Mouse (Mus musculus) olfactory bulb, adult 2 months (tissue): ENCODE results near the gene Aes. TPM values are rescaled to one million over a fixed set of nuclear protein-coding genes. Genes with fewer than 3 reads are reported as not detected.

ENCODE experiments used
- H3K27ac ChIP-seq: fragments of 200-500 bp; 2 replicates; pipeline ENCODE4 v1.5.1; 2012; ENCODE audit warnings: low read depth, low read length; ENCODE audit not compliant: insufficient read depth
- H3K4me1 ChIP-seq: fragments of 200-500 bp; 2 replicates; pipeline ENCODE4 v1.6.1; 2012; ENCODE audit warnings: low read length; ENCODE audit not compliant: control insufficient read depth, insufficient read depth
- H3K4me3 ChIP-seq: fragments of 200-500 bp; 2 replicates; pipeline ENCODE4 v1.5.1; 2012; ENCODE audit warnings: mild to moderate bottlenecking, low read depth, low read length, moderate library complexity; ENCODE audit not compliant: insufficient read depth
- CTCF ChIP-seq: fragments of 200-500 bp; IDR thresholded peaks from 2 replicates; pipeline ENCODE4 v1.5.1; 2012; ENCODE audit warnings: low read depth, mild to moderate bottlenecking, low read length, moderate library complexity; ENCODE audit not compliant: insufficient read depth
- POLR2A ChIP-seq: fragments of 200-500 bp; IDR thresholded peaks from 2 replicates; pipeline ENCODE4 v1.6.1; 2012; ENCODE audit warnings: mild to moderate bottlenecking, low read depth, low read length, moderate library complexity; ENCODE audit not compliant: insufficient read depth
- WGBS: fragments of 180-500 bp; shearing (Covaris S2); methylation state at CpG from one replicate; pipeline ENCODE4 v1.1.7; 2018; 5-methylcytosine and 5-hydroxymethylcytosine counted together
- polyA plus RNA-seq: library from polyadenylated mRNA; stranded (reverse); fragments of >200 nt; gene quantifications from 2 replicates; pipeline ENCODE4 v1.2.4, GENCODE M21; 2012; ENCODE audit warnings: low replicate concordance; ENCODE audit not compliant: missing spikeins, insufficient read depth, insufficient read length

The Aes gene
- polyA plus RNA-seq, 1 experiment = 1,500 TPM

DNA sequence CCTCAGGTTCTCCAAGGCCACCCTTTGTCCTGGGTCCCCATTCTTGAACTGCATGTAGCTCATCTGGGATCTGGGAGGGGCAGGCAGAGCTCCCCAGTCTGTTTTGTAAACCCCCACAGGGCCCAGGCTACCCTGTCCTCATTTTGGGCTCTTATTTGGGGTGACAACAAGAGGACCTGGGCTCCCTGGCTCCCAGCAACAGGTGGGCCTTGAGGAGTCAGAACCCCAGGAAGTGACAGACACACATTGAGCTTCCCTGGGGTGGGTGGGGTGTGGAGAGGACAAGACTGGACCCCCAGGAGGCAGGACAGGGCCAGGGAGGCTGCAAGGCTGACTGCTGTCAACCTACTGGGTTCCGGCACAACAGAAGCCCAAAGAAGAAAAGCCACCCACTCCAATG, 15.7 kb upstream of the Aes start:
- Histone ChIP-seq H3K27ac (no peak overlapping the region), H3K4me3 (peak overlapping the region; percentile 84), H3K4me1 (peaks cover 41% of the 10 kb centered on the region)
- WGBS = 39% methylated on average over 1 of the region's 1 CpGs
- TF ChIP-seq POLR2A (no peak), CTCF (no peak)

DNA sequence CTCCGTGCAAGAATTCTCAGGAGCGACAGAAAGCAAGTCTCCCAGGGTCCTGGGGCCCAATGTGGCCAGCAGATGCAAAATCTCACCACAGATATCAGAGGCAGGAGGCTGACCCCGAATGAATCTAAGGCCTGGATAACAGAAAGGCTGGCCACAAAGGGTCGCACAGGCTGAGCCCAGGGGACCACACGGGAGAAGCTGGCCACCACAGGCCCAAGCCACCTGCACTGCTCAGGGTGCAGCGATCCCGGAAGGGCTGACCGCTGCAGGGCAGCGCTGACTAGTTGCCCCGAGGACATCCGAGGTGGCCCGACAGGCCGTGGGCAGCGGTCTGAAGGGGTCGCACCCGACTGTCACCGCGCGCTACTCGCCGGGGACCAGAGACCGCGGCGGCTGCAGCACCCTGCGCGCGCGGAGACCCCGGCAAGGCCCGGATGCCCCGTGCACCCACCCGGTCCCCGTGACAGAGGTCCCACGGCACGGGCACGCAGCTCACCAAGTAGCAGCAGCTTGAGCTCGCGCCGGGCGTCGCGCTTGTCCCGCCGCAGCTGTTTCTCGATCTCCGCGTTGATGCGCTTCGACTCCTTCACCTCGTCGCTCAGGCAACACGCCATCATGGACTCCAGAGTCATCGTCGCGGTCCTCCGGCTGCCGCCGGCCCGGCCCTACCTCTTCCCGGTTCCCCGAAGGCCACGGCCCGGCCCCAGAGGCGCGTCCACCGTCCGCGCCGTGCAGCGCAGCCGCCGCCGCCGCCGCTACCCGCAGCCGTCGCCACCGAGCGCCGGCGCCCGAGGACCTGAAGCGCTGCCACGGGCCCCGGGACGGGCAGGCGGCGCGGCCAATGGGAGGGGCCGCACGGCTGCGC, 14.8 kb upstream of the Aes start:
- Histone ChIP-seq H3K4me3 (peak overlapping the region; percentile 84), H3K27ac (peak overlapping the region; percentile 52; the same call in 1 of the 2 replicates), H3K4me1 (peaks cover 40% of the 10 kb centered on the region)
- WGBS = 1% methylated on average over 93 of the region's 93 CpGs
- TF ChIP-seq POLR2A (peak; percentile 72), CTCF (no peak)

DNA sequence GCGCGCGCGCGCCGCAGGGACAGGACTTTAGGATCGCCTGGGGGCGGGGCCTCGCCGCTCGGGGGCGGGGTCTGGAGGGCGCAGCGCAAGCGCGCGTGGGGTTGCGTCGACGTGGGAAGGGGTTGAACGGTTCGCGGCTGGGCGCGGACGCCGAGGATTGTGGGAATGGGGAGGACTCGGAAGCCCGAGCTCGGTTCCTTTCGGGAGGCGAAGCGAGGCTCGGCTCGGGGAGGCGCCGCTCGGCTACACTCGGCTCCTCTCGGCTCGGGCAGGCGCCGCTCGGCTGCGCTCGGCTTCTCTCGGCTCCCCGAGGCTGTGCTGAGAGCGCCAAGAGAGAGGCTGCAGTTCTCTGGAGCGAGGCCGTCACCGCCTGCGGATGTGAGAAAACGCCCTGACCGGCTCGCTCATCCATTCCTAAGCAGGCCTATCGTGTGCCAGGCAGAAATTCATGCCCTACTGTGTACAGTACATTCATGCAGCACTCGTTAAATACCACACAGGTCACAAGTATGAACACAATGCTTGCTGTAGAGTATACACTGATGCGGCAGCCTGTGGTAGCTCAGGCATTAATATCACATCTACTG, 14.0 kb upstream of the Aes start, which contains the start of gene Gna11:
Gene Gna11 (minus strand): TSS at position 30 of the 587 bp plus-strand sequence.
- peaks cover 35% of the 10 kb centered on the region for H3K4me1 ChIP-seq
- 1% methylated on average over 59 of the region's 59 CpGs for WGBS
- H3K27ac ChIP-seq = peak within 1 kb of the TSS; percentile 91
- H3K4me3 ChIP-seq = peak within 1 kb of the TSS; percentile 84
- no peak for TF ChIP-seq CTCF
- peak; percentile 46 for TF ChIP-seq POLR2A

DNA sequence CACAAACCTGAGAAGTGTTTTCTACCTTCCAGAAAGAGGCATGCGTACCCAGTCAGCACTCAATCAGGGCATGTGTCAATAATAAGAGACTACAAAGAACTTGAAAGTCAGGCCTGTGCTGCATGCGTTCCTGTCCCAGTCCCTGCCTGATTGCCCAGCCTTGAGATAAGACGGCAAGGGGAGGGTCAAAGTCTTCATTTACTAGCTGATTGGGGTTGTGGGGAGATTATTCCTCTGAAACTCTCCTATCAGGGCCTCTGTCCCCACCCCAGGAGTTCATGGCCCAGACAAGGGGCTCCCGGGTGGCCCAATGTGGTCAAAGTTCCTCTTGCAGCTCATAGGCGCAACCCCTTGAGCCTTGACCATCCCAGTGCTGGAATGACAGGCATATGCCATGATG, 13.0 kb upstream of the Aes start:
- no peak overlapping the region for H3K4me3 ChIP-seq
- peaks cover 30% of the 10 kb centered on the region for H3K4me1 ChIP-seq
- WGBS = 87% methylated on average over 5 of the region's 5 CpGs
- no peak for TF ChIP-seq POLR2A
- no peak overlapping the region for H3K27ac ChIP-seq

DNA sequence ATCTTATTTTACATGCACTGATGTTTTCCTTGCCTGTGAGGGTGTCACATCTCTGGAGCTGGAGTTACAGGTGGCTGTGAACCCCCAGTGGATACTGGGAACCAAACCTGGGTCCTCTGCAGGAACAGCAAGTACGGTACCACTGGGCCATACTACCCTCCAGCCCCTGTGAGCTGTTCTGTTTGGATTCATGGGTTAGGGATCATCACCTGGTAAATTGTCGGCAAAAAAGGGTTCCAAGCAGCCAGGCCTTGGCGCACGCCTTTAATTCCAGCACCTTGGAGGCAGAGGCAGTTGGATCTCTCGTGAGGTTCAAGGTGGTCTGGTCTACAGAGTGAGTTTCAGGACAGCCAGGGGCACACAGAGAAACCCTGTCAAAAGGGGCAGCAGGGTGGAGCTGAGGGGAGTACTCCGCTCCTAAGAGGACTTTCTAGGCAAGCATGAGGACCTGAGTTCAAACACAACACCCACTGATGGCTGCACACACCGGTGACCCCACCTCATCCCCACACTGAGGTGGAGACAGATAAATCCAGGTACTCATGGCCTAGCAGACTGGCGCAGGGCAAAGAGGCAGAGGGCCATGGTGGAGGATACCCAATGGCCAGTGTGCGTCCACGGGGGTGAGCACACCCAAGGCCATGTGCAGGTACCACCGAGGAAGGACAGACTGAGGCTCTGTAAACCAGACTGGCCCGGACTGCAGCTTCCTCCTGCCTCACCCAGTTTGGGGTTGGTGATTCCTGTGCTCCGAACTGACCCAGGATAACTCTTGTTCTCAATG, 12.3 kb upstream of the Aes start:
- H3K4me3 ChIP-seq = no peak overlapping the region
- no peak overlapping the region for H3K27ac ChIP-seq
- 94% methylated on average over 13 of the region's 13 CpGs for WGBS
- TF ChIP-seq POLR2A = no peak
- no peak for TF ChIP-seq CTCF
- H3K4me1 ChIP-seq = peaks cover 30% of the 10 kb centered on the region

DNA sequence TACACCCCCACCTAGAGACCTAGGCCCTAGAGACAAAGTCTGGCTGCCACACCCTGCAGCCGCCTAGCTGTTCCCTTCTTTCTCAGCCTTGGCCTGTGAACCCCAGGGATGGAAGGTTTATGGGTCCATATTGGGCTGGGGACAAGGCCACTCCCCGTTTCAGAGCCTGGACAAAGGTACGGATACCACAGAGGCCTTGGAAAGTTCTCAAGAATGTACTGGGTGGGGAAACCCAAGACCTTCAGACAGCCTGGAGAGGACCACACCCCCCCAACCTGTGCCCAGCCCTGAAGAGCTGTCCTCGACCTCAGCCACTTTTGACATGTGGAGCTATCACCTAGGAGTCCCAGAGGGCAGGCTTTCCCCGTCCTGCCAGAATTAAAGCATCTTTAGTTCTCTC, 10.3 kb upstream of the Aes start:
- no peak overlapping the region for H3K4me3 ChIP-seq
- H3K27ac ChIP-seq = no peak overlapping the region
- TF ChIP-seq POLR2A (no peak), CTCF (no peak)
- 76% methylated on average over 5 of the region's 5 CpGs for WGBS
- H3K4me1 ChIP-seq = peaks cover 10% of the 10 kb centered on the region; the same call in 1 of the 2 replicates

DNA sequence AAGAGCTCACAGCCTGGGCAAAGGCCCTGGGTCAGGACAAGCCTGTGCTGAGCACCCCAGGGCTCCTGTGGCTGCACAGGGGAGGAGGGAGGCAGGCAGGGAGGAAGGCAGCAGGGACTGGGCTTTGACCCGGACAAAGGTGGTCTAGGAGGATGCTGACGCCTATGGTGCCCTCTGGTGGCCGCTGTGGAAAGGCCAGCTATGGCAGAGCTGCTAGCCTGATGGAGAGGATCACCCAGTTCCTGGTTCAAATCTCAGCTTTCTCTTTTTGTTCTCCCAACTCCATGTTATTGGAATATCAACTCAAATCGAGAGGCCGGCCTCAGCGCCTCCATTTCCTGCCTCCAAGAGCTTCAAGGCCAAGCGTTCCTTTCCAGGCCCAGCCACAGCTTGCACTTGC, 9.0 kb upstream of the Aes start:
- peak; percentile 48; the same call in 1 of the 2 replicates for TF ChIP-seq CTCF
- TF ChIP-seq POLR2A = no peak
- H3K4me3 ChIP-seq = no peak overlapping the region
- no peak overlapping the region for H3K27ac ChIP-seq
- 13% methylated on average over 7 of the region's 7 CpGs for WGBS
- peaks cover 7% of the 10 kb centered on the region; the same call in 1 of the 2 replicates for H3K4me1 ChIP-seq

DNA sequence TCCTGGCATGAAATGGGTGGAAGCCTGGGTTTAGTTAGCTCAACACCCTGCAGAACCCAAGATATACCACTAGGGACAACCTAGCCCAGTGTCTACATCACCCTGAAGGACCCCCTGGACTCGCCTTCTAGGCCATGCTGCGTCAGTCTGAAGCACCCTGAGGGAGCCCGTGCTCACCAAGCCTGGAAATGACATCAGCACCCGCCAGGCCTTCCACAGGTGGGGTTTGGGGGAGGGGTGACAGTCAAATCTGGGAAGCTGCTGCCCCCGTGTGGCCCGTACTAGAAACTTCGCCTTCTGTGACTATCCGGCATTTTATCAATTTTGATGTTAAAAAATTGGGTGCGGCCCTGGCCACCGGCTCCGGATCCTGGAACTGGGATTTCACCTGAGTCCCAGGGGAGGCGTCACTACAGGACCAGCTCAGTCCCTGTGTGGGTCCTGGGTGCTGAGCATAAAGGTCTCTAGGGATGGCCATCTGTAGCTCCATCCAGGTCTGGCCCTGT, 7.6 kb upstream of the Aes start:
- H3K27ac ChIP-seq = peak overlapping the region; percentile 52; the same call in 1 of the 2 replicates
- H3K4me1 ChIP-seq = peaks cover 7% of the 10 kb centered on the region; the same call in 1 of the 2 replicates
- WGBS = 1% methylated on average over 12 of the region's 12 CpGs
- TF ChIP-seq CTCF = peak; percentile 100
- TF ChIP-seq POLR2A = no peak
- no peak overlapping the region for H3K4me3 ChIP-seq
